Mouse (Mus musculus): ENCODE results near the gene C9. TPM values are rescaled to one million over a fixed set of nuclear protein-coding genes. Genes with fewer than 3 reads are reported as not detected.

The C9 gene
- polyA plus RNA-seq, 1 experiment from 2014 or later: not detected

- no peaks in the 10 kb centered on the region for H3K27me3 ChIP-seq (ENCODE audit: control insufficient read depth, insufficient read depth, low read length)
- 45% methylated on average over 9 of the region's 9 CpGs for WGBS
- no peaks in the 10 kb centered on the region for H3K4me1 ChIP-seq (ENCODE audit: control insufficient read depth, insufficient read depth, low read length)
- H3K4me2 ChIP-seq (ENCODE audit: low read depth): no peak overlapping the region
- no peaks in the 10 kb centered on the region for H3K9me3 ChIP-seq (ENCODE audit: control insufficient read depth, low read length)
- no peak overlapping the region for H3K4me3 ChIP-seq (ENCODE audit: low read depth, low read length)
- no peak for DNase-seq (ENCODE audit: low spot score)
- no peak overlapping the region for H3K27ac ChIP-seq (ENCODE audit: low read depth, low read length)
- H3K9ac ChIP-seq (ENCODE audit: low read length): no peak overlapping the region
- H3K36me3 ChIP-seq (ENCODE audit: control insufficient read depth, insufficient read depth, low read length): no peaks in the 10 kb centered on the region
- ATAC-seq (ENCODE audit: insufficient read depth, low FRiP score, low TSS enrichment): no peak
Observed at GRCm38 (mm10) chr15:6448892-6449291, 3.8 kb downstream of the C9 start.

- Histone ChIP-seq H3K9ac (ENCODE audit: low read length) (no peak overlapping the region), H3K4me3 (ENCODE audit: low read depth, low read length) (no peak overlapping the region), H3K36me3 (ENCODE audit: control insufficient read depth, insufficient read depth, low read length) (no peaks in the 10 kb centered on the region), H3K9me3 (ENCODE audit: control insufficient read depth, low read length) (no peaks in the 10 kb centered on the region), H3K4me1 (ENCODE audit: control insufficient read depth, insufficient read depth, low read length) (no peaks in the 10 kb centered on the region), H3K4me2 (ENCODE audit: low read depth) (no peak overlapping the region), H3K27ac (ENCODE audit: low read depth, low read length) (no peak overlapping the region), H3K27me3 (ENCODE audit: control insufficient read depth, insufficient read depth, low read length) (no peaks in the 10 kb centered on the region)
- no peak for ATAC-seq (ENCODE audit: insufficient read depth, low FRiP score, low TSS enrichment)
- no peak for DNase-seq (ENCODE audit: low spot score)
- 65% methylated on average over 2 of the region's 2 CpGs for WGBS
Observed at GRCm38 (mm10) chr15:6454461-6454860, 9.3 kb downstream of the C9 start.

- no peak for ATAC-seq (ENCODE audit: insufficient read depth, low FRiP score, low TSS enrichment)
- WGBS: 86% methylated on average over 8 of the region's 8 CpGs
- H3K4me3 ChIP-seq (ENCODE audit: low read depth, low read length): no peak overlapping the region
Observed at GRCm38 (mm10) chr15:6461381-6461780, 16.3 kb downstream of the C9 start.

GRCm38 (mm10) chr15:6463361-6463923 is 18.3 kb downstream of the C9 start:
- Histone ChIP-seq H3K9ac (ENCODE audit: low read length) (no peak overlapping the region), H3K4me3 (ENCODE audit: low read depth, low read length) (no peak overlapping the region), H3K27ac (ENCODE audit: low read depth, low read length) (no peak overlapping the region), H3K4me1 (ENCODE audit: control insufficient read depth, insufficient read depth, low read length) (no peaks in the 10 kb centered on the region), H3K9me3 (ENCODE audit: control insufficient read depth, low read length) (no peaks in the 10 kb centered on the region), H3K36me3 (ENCODE audit: control insufficient read depth, insufficient read depth, low read length) (no peaks in the 10 kb centered on the region), H3K4me2 (ENCODE audit: low read depth) (no peak overlapping the region), H3K27me3 (ENCODE audit: control insufficient read depth, insufficient read depth, low read length) (no peaks in the 10 kb centered on the region)
- 83% methylated on average over 3 of the region's 3 CpGs for WGBS
- DNase-seq (ENCODE audit: low spot score): no peak
- no peak for ATAC-seq (ENCODE audit: insufficient read depth, low FRiP score, low TSS enrichment)

More at GRCm38 (mm10) chr15:6461381-6461780, 16.3 kb downstream of the C9 start:
- Histone ChIP-seq H3K4me2 (ENCODE audit: low read depth) (no peak overlapping the region), H3K9me3 (ENCODE audit: control insufficient read depth, low read length) (no peaks in the 10 kb centered on the region), H3K36me3 (ENCODE audit: control insufficient read depth, insufficient read depth, low read length) (no peaks in the 10 kb centered on the region), H3K4me1 (ENCODE audit: control insufficient read depth, insufficient read depth, low read length) (no peaks in the 10 kb centered on the region), H3K27me3 (ENCODE audit: control insufficient read depth, insufficient read depth, low read length) (no peaks in the 10 kb centered on the region), H3K9ac (ENCODE audit: low read length) (no peak overlapping the region), H3K27ac (ENCODE audit: low read depth, low read length) (no peak overlapping the region)
- DNase-seq (ENCODE audit: low spot score): no peak

GRCm38 (mm10) chr15:6466995-6467394 is 21.9 kb downstream of the C9 start:
- no peak overlapping the region for H3K27ac ChIP-seq (ENCODE audit: low read depth, low read length)
- no peaks in the 10 kb centered on the region for H3K36me3 ChIP-seq (ENCODE audit: control insufficient read depth, insufficient read depth, low read length)
- H3K27me3 ChIP-seq (ENCODE audit: control insufficient read depth, insufficient read depth, low read length): no peaks in the 10 kb centered on the region
- WGBS: 80% methylated on average over 10 of the region's 10 CpGs
- no peak overlapping the region for H3K4me3 ChIP-seq (ENCODE audit: low read depth, low read length)
- no peak for DNase-seq (ENCODE audit: low spot score)
- ATAC-seq (ENCODE audit: insufficient read depth, low FRiP score, low TSS enrichment): no peak
- H3K9ac ChIP-seq (ENCODE audit: low read length): no peak overlapping the region
- no peaks in the 10 kb centered on the region for H3K9me3 ChIP-seq (ENCODE audit: control insufficient read depth, low read length)
- H3K4me2 ChIP-seq (ENCODE audit: low read depth): no peak overlapping the region
- no peaks in the 10 kb centered on the region for H3K4me1 ChIP-seq (ENCODE audit: control insufficient read depth, insufficient read depth, low read length)

- Histone ChIP-seq H3K27ac (ENCODE audit: low read depth, low read length) (no peak overlapping the region), H3K9me3 (ENCODE audit: control insufficient read depth, low read length) (no peaks in the 10 kb centered on the region), H3K4me2 (ENCODE audit: low read depth) (no peak overlapping the region), H3K36me3 (ENCODE audit: control insufficient read depth, insufficient read depth, low read length) (no peaks in the 10 kb centered on the region), H3K9ac (ENCODE audit: low read length) (no peak overlapping the region), H3K27me3 (ENCODE audit: control insufficient read depth, insufficient read depth, low read length) (no peaks in the 10 kb centered on the region), H3K4me1 (ENCODE audit: control insufficient read depth, insufficient read depth, low read length) (no peaks in the 10 kb centered on the region), H3K4me3 (ENCODE audit: low read depth, low read length) (no peak overlapping the region)
- no peak for DNase-seq (ENCODE audit: low spot score)
- no peak for ATAC-seq (ENCODE audit: insufficient read depth, low FRiP score, low TSS enrichment)
- WGBS: 100% methylated on average over 1 of the region's 1 CpGs
Observed at GRCm38 (mm10) chr15:6468845-6469244, 23.7 kb downstream of the C9 start.

GRCm38 (mm10) chr15:6469384-6469783 is 24.3 kb downstream of the C9 start:
- ATAC-seq (ENCODE audit: insufficient read depth, low FRiP score, low TSS enrichment) (no peak), DNase-seq (ENCODE audit: low spot score) (no peak)
- Histone ChIP-seq H3K36me3 (ENCODE audit: control insufficient read depth, insufficient read depth, low read length) (no peaks in the 10 kb centered on the region), H3K4me1 (ENCODE audit: control insufficient read depth, insufficient read depth, low read length) (no peaks in the 10 kb centered on the region), H3K9me3 (ENCODE audit: control insufficient read depth, low read length) (no peaks in the 10 kb centered on the region), H3K27me3 (ENCODE audit: control insufficient read depth, insufficient read depth, low read length) (no peaks in the 10 kb centered on the region), H3K9ac (ENCODE audit: low read length) (no peak overlapping the region), H3K4me2 (ENCODE audit: low read depth) (no peak overlapping the region), H3K27ac (ENCODE audit: low read depth, low read length) (no peak overlapping the region), H3K4me3 (ENCODE audit: low read depth, low read length) (no peak overlapping the region)
- 94% methylated on average over 3 of the region's 3 CpGs for WGBS

GRCm38 (mm10) chr15:6483561-6483960 is 38.4 kb downstream of the C9 start:
- ATAC-seq (ENCODE audit: insufficient read depth, low FRiP score, low TSS enrichment): no peak
- no peak overlapping the region for H3K4me2 ChIP-seq (ENCODE audit: low read depth)
- H3K4me3 ChIP-seq (ENCODE audit: low read depth, low read length): no peak overlapping the region
- no peak overlapping the region for H3K27ac ChIP-seq (ENCODE audit: low read depth, low read length)
- no peak for DNase-seq (ENCODE audit: low spot score)
- no peaks in the 10 kb centered on the region for H3K36me3 ChIP-seq (ENCODE audit: control insufficient read depth, insufficient read depth, low read length)
- no peaks in the 10 kb centered on the region for H3K27me3 ChIP-seq (ENCODE audit: control insufficient read depth, insufficient read depth, low read length)
- no peaks in the 10 kb centered on the region for H3K4me1 ChIP-seq (ENCODE audit: control insufficient read depth, insufficient read depth, low read length)
- WGBS: 78% methylated on average over 3 of the region's 3 CpGs
- H3K9me3 ChIP-seq (ENCODE audit: control insufficient read depth, low read length): no peaks in the 10 kb centered on the region
- H3K9ac ChIP-seq (ENCODE audit: low read length): no peak overlapping the region

GRCm38 (mm10) chr15:6492386-6492785 is 47.3 kb downstream of the C9 start:
- 89% methylated on average over 2 of the region's 2 CpGs for whole genome bisulfite sequencing

More at GRCm38 (mm10) chr15:6492386-6492785, 47.3 kb downstream of the C9 start:
- ATAC-seq (ENCODE audit: insufficient read depth, low FRiP score, low TSS enrichment) (no peak), DNase-seq (ENCODE audit: low spot score) (no peak)
- Histone ChIP-seq H3K4me3 (ENCODE audit: low read depth, low read length) (no peak overlapping the region), H3K27me3 (ENCODE audit: control insufficient read depth, insufficient read depth, low read length) (no peaks in the 10 kb centered on the region), H3K9me3 (ENCODE audit: control insufficient read depth, low read length) (no peaks in the 10 kb centered on the region), H3K27ac (ENCODE audit: low read depth, low read length) (no peak overlapping the region), H3K36me3 (ENCODE audit: control insufficient read depth, insufficient read depth, low read length) (no peaks in the 10 kb centered on the region), H3K9ac (ENCODE audit: low read length) (no peak overlapping the region), H3K4me1 (ENCODE audit: control insufficient read depth, insufficient read depth, low read length) (no peaks in the 10 kb centered on the region), H3K4me2 (ENCODE audit: low read depth) (no peak overlapping the region)
